Mouse (Mus musculus) R1 (cell line): ENCODE measurements at regions not wholly inside any gene's neighbourhood (a gene's known extent, or its start where the extent isn't known, plus 50 kb on each side); places are given as distances from the start of the nearest gene placed in this dataset.

Experiments
- DNase-seq: peaks from one replicate; pipeline ENCODE4 v3.0.0-alpha.2; 2018; ENCODE audit warnings: low read depth, low spot score

DNA sequence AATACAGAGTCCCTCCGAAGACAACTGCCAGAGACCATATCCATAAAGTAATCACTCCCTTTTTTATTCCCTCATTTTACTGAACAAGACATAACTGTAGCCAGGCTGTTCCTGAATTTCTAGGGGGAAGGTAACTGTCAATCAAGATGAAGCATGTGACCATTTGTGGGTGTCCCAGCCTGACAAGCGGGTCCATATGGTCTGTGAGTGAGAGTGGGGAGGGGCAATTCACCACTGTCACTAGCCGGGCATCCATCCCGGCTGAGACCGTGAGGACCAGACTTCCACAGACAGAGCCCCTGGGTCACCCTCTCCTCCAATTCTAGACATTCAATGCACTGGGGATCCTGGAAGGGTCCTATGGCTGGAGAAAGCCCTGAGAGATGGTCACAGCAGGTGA lies 54.6 kb downstream of the Gm11733 start:
- no peak for DNase-seq

- no peak for DNase-seq
Observed at GRCm38 (mm10) chr11:117540609-117541008, 56.4 kb downstream of the Gm11733 start.

DNA sequence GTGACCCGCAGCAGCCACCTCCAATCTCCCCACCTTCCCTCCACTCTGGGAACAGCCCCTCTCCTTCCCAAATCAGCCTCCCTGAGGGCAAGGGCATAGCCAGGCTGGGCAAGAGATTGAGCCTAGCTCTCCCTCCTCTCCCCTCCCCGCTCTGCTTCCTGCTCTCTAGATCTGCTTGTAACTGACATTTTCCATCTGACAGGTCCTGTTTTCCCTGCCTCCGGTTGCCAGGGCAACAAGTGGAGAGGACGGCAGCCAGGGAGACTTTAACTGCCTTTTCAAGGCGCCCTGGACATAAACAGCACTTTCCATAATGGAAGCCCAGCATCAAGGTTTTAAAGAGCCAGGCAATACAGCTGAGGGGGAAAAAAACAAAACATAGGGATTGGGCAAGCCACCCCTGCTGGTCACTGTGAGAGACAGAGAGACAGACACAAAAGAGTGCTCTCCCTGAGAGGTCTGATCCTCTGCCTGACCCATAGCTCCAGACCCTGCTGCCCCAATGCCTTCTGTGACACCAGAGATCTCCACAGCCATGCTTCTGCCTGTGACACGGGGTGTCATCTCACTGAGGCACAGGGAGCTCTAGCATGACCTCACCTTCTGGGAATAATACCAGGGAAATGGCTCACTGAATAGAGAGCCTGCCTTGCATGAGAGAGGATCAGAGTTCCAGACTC lies 57.2 kb downstream of the Gm11733 start:
- DNase-seq, result peak; percentile 42

- no peak for DNase-seq
Observed at GRCm38 (mm10) chr11:117543191-117543590, 59.0 kb downstream of the Gm11733 start.

DNA sequence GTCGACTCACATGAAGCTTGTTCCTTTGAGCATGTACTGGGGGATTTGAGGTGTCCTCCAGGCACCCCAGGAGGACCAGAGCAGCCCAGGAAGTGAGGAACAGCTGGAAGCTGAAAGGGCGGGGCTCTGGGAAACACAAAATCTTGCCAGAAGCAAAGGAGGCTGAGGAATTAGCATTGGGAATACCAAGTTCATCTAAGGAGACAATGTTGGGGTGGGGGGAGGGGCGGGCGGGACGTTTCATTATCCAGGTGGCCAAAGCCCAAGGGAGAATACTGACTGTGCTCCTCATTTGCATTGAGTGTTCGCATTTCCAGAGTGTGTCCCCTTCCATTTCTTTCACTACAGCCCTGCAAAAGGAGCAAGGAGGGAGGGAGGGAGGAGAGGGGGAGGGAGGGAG lies 60.3 kb downstream of the Gm11733 start:
- peak; percentile 94 for DNase-seq

DNA sequence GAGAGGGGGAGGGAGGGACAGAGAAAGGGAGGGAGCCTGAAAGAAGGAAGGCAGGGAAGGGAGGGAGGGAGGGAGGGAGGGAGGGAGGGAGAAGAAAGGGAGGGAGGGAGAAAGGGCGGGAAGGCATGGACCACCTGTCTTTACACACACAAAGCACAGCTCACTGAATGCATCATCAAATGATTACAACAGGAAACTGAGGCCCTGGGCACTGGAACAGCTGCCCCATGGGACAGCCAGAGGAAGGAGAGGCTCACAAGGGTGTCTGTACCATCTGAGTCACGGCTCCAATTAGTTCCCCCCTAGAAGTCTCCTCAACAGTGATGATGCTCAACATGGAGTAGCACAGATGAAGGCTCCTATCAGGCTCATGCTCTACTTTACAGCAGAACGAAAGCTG lies 60.8 kb downstream of the Gm11733 start:
- DNase-seq, result no peak

DNA sequence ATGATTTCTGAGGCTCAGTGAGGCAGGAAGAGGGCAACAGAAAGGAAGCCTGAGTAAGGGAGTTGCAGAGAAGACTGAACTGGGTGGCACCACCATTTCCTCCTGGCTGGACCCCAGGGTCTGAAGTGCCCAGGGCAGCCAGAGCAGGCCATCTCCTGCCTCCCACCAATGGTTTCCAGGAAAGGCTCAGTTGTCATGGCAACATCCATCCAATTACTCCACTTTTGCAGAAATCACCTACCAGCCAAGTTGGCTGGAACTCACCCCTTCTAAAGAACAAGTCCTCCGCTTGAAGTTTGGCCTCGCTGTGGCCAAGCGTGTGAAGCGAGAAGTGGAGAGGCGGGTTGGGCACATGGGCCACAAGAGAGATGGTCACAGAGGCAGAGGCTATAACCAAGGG lies 67.8 kb downstream of the Gm11733 start:
- no peak for DNase-seq

- DNase-seq, result no peak
Observed at GRCm38 (mm10) chr11:117552430-117552969, 68.3 kb downstream of the Gm11733 start.

DNA sequence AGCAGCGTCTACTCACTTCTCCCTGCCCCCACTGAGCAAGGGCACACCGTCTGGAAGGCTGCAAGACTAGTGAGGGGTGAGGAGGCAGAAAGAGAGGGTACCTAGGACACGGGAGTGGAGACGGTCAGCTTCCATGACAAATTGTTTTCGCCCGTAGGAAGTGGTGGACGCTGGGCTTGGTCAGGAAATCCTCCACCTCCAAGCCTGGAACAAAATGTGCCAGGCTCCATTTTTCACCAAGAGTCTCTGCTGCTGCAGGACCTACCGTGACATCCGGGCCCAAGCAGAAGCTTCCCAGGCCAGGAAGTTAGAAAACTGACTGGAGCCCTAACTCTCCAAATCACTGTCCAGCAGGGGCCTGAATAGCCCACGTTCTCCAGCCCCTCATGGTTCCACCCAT lies 69.9 kb downstream of the Gm11733 start:
- DNase-seq, result no peak

DNA sequence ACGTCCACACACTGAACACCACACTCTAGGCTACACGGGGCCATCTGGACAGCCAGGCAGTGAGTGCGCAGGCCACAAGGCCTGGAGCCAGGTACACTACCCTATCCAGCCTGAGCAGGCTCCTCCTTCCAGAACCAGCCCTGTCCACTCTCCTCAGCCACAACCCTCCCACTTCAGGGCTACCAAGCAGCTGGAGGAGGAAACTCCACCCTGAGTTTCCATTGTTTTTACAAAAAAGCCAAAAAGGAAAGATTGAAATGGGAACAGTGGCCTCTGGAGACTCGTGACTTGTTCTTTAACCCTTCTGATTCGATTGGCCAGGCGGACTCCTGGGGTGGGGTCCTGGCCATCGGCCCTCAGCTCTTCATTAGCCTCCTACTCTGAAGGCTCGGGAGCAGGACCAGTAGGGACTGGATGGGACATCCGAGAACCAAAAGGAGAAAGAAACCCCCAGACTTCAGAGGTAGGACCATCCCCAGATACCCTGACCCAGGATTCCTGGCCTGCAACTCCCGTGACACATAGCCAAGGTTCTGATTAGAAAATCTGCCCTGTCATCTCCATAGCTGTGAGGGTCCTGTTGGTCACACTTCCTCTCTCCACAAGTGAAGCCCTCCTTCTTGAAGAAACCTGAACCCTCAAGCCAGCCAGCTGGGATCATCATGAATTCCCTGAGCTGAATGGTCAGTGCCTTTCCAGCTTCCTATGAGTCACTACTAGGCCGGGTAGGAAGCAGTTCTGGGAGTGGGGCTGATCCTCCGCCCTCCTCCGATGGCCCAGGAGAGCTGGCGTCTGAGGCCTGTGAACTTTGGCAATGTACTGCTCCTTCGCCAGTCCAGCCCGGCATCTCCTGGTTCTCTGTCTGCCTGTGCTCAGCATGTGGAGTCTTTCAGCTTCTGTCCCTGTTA lies 73.6 kb downstream of the Gm11733 start:
- no peak for DNase-seq

GRCm38 (mm10) chr11:117559839-117560238 lies 75.7 kb downstream of the Gm11733 start:
- DNase-seq, result no peak

GRCm38 (mm10) chr11:117567961-117568605 lies 83.9 kb downstream of the Gm11733 start:
- no peak for DNase-seq

GRCm38 (mm10) chr11:117568606-117568991 lies 84.4 kb downstream of the Gm11733 start:
- DNase-seq, result no peak

DNA sequence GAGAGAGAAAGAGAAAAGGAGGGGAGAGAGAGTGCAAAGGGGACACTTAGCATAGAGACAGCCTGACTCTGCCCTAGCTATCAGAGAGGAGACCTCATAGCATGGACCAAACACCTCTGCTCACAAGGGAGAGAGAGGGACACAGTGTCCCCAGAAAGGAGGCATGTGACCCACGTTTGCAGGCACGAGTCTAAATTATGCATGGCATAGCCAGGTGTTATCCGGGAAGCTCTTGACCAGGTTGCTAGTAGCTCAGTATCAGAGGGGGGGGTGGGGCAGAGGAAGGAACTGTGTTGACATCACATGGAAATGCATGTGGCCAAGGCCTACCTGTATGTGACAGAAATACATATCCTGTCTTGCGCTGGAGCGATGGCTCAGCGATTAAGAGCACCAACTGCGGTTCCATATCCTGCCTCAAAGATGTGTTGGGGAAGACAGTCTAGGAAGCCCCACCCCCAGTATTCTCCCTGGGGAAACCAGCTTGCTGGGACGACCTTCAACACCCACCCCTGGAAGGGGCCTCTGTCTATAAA lies 84.5 kb upstream of the Tnrc6c start:
- DNase-seq, result no peak

GRCm38 (mm10) chr11:117571858-117572257 lies 82.2 kb upstream of the Tnrc6c start:
- no peak for DNase-seq

DNA sequence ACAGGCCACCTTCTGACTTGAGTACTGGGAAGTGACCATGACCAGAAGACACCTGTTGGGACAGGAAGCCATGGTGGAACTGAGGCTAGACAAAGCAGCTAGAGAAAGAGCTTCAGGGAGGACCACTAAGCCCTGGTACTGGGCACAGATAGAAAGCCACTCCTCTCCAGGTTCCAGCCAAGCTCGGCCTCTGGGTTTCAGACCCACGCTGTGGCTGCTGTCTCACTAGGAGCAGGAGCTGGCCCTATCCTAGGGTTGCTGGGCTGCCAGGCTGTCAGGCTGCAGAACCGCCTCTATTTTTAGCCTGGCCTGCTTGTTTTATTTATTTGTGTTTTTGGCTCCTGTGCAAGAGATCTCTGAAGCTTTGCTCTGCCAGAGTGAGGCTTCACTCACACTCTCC lies 79.4 kb upstream of the Tnrc6c start:
- no peak for DNase-seq

GRCm38 (mm10) chr11:117579121-117579520 lies 75.0 kb upstream of the Tnrc6c start:
- DNase-seq, result no peak

- no peak for DNase-seq
Observed at GRCm38 (mm10) chr11:117579720-117580119, 74.4 kb upstream of the Tnrc6c start.

DNA sequence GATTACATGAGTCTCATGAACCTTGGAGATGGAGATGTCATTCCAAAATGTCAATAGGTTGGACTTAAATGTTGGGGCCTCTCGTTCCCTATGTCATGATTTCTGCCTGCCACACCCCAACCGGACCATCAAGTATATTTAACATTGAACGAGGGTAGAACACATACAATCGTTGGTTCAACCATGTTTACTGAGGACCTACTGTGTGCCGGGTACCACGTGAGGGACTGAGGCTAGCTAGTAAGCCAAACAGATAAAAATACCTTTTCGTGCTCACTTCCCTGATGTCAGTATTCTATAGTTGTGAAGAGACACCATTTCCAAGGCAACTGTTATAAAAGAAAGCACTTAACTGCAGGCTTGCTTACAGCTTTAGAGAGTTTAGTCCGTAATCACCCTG lies 70.6 kb upstream of the Tnrc6c start:
- no peak for DNase-seq

- peak; percentile 99 for DNase-seq
Observed at GRCm38 (mm10) chr11:117585556-117585955, 68.5 kb upstream of the Tnrc6c start.

GRCm38 (mm10) chr11:117586063-117586462 lies 68.0 kb upstream of the Tnrc6c start:
- peak; percentile 95 for DNase-seq

GRCm38 (mm10) chr11:117586857-117587425 lies 67.1 kb upstream of the Tnrc6c start:
- no peak for DNase-seq
